Mouse (Mus musculus): ENCODE results near the gene Matn3. TPM values are rescaled to one million over a fixed set of nuclear protein-coding genes. Genes with fewer than 3 reads are reported as not detected.

Matn3 gene
- polyA plus RNA-seq, 1 experiment from 2014 or later: 0.18 TPM

- WGBS: 69% methylated on average over 12 of the region's 12 CpGs
- Histone ChIP-seq H3K36me3 (ENCODE audit: control insufficient read depth, insufficient read depth, low read length) (peaks cover 12% of the 10 kb centered on the region; the same call in 1 of the 2 replicates), H3K9ac (ENCODE audit: low read length) (no peak overlapping the region), H3K27me3 (ENCODE audit: control insufficient read depth, insufficient read depth, low read length) (no peaks in the 10 kb centered on the region), H3K4me1 (replicated peaks; ENCODE audit: control insufficient read depth, insufficient read depth) (no peaks in the 10 kb centered on the region), H3K4me3 (ENCODE audit: low read depth, low read length) (no peak overlapping the region), H3K4me2 (replicated peaks; ENCODE audit: low read depth) (no peak overlapping the region), H3K9me3 (ENCODE audit: control insufficient read depth, low read length) (no peaks in the 10 kb centered on the region), H3K27ac (replicated peaks) (no peak overlapping the region)
- DNase-seq (ENCODE audit: low spot score) (no peak), ATAC-seq (ENCODE audit: low FRiP score, low TSS enrichment) (no peak)
- no peak for TF ChIP-seq CTCF (IDR thresholded peaks at IDR 0.05; ENCODE audit: low read depth)
- no peak for TF ChIP-seq EP300 (optimal IDR thresholded peaks at IDR 0.05)
Measured at GRCm38 (mm10) chr12:8940011-8941005, 7.4 kb upstream of the Matn3 start.

- ATAC-seq (ENCODE audit: low FRiP score, low TSS enrichment): no peak
- DNase-seq (ENCODE audit: low spot score): no peak
- Histone ChIP-seq H3K4me2 (replicated peaks; ENCODE audit: low read depth) (no peak overlapping the region), H3K27ac (replicated peaks) (no peak overlapping the region), H3K27me3 (ENCODE audit: control insufficient read depth, insufficient read depth, low read length) (no peaks in the 10 kb centered on the region), H3K4me3 (ENCODE audit: low read depth, low read length) (no peak overlapping the region), H3K9ac (ENCODE audit: low read length) (no peak overlapping the region), H3K4me1 (replicated peaks; ENCODE audit: control insufficient read depth, insufficient read depth) (no peaks in the 10 kb centered on the region), H3K36me3 (ENCODE audit: control insufficient read depth, insufficient read depth, low read length) (peaks cover 12% of the 10 kb centered on the region; the same call in 1 of the 2 replicates), H3K9me3 (ENCODE audit: control insufficient read depth, low read length) (no peaks in the 10 kb centered on the region)
- TF ChIP-seq EP300 (optimal IDR thresholded peaks at IDR 0.05): no peak
- TF ChIP-seq CTCF (IDR thresholded peaks at IDR 0.05; ENCODE audit: low read depth): no peak
- WGBS: 68% methylated on average over 4 of the region's 4 CpGs
Measured at GRCm38 (mm10) chr12:8941131-8941615, 6.6 kb upstream of the Matn3 start.

DNA sequence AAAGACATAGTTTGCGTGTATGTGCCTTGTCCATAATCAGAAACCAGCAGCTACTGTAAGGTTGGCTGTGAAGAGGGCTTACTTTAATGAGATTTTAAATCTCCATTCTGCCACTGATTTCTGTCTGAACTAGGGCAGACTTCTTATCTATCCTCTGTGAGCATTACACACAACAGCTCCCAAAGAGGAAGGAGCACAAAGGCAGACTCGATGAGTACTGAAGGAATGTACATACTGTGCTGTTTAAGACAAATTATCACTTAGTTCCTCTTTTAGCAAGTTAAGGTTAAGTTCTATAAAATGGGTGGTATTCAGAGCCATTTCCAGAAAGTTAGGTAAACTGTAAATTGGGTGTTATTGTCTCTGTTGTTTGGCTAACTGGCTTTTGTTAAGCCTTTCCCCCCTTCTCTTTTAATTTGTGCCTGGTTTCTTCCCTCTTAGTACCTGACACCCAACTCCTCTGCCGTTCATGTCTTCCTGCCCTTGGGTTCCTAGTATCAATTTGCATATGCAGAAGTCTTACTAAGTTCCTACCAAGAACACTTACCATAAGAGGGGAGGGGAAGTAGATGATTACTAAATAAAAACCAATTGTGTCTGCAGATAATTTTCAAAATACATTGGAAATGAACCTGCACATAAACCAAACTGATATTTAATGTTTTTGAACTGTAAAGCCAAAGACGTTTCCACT, 5.9 kb upstream of the Matn3 start:
- H3K4me1 ChIP-seq (replicated peaks; ENCODE audit: control insufficient read depth, insufficient read depth): no peaks in the 10 kb centered on the region
- H3K9ac ChIP-seq (ENCODE audit: low read length): no peak overlapping the region
- H3K27ac ChIP-seq (replicated peaks): no peak overlapping the region
- H3K27me3 ChIP-seq (ENCODE audit: control insufficient read depth, insufficient read depth, low read length): no peaks in the 10 kb centered on the region
- no peaks in the 10 kb centered on the region for H3K9me3 ChIP-seq (ENCODE audit: control insufficient read depth, low read length)
- TF ChIP-seq CTCF (IDR thresholded peaks at IDR 0.05; ENCODE audit: low read depth): no peak
- TF ChIP-seq EP300 (optimal IDR thresholded peaks at IDR 0.05): no peak
- peaks cover 12% of the 10 kb centered on the region; the same call in 1 of the 2 replicates for H3K36me3 ChIP-seq (ENCODE audit: control insufficient read depth, insufficient read depth, low read length)
- WGBS: 50% methylated on average over 4 of the region's 4 CpGs
- no peak for ATAC-seq (ENCODE audit: low FRiP score, low TSS enrichment)
- no peak for DNase-seq (ENCODE audit: low spot score)
- H3K4me3 ChIP-seq (ENCODE audit: low read depth, low read length): no peak overlapping the region
- H3K4me2 ChIP-seq (replicated peaks; ENCODE audit: low read depth): no peak overlapping the region

GRCm38 (mm10) chr12:8947163-8947562, 566 bp upstream of the Matn3 start:
- H3K9me3 ChIP-seq (ENCODE audit: control insufficient read depth, low read length): no peaks in the 10 kb centered on the region
- no peak for TF ChIP-seq EP300 (optimal IDR thresholded peaks at IDR 0.05)
- TF ChIP-seq CTCF (IDR thresholded peaks at IDR 0.05; ENCODE audit: low read depth): no peak
- H3K4me2 ChIP-seq (replicated peaks; ENCODE audit: low read depth): peak overlapping the region; percentile 90
- WGBS: 48% methylated on average over 9 of the region's 9 CpGs
- H3K27me3 ChIP-seq (ENCODE audit: control insufficient read depth, insufficient read depth, low read length): no peaks in the 10 kb centered on the region
- H3K4me3 ChIP-seq (ENCODE audit: low read depth, low read length): no peak overlapping the region; the same call in 1 of the 2 replicates
- H3K9ac ChIP-seq (ENCODE audit: low read length): no peak overlapping the region
- H3K27ac ChIP-seq (replicated peaks): no peak overlapping the region
- H3K36me3 ChIP-seq (ENCODE audit: control insufficient read depth, insufficient read depth, low read length): no peaks in the 10 kb centered on the region
- ATAC-seq (ENCODE audit: low FRiP score, low TSS enrichment): no peak
- DNase-seq (ENCODE audit: low spot score): no peak
- H3K4me1 ChIP-seq (replicated peaks; ENCODE audit: control insufficient read depth, insufficient read depth): peaks cover 5% of the 10 kb centered on the region; the same call in 1 of the 2 replicates

DNA sequence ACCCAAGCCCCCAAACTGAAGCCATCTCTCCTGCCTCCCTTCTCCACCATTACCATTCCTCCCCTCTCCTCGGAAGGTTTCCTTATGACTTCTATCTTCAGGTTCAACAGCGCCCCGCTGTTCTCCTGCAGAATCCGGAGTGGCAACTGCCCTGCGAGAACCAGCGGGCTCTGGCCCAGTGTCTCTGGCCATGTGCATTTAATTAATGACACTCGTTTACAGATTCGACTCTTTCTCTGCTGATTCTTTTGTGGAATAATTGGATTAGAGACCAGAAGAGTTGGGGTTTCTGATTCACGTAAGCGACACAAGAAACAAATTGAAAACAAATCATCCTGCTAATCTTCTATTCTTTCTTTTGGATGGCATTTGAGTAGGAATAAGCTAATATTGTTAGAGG, 5.4 kb downstream of the Matn3 start:
- no peaks in the 10 kb centered on the region for H3K36me3 ChIP-seq (ENCODE audit: control insufficient read depth, insufficient read depth, low read length)
- ATAC-seq (ENCODE audit: low FRiP score, low TSS enrichment) (no peak), DNase-seq (ENCODE audit: low spot score) (no peak)
- no peak overlapping the region for H3K9ac ChIP-seq (ENCODE audit: low read length)
- no peak overlapping the region for H3K4me3 ChIP-seq (ENCODE audit: low read depth, low read length)
- no peaks in the 10 kb centered on the region for H3K9me3 ChIP-seq (ENCODE audit: control insufficient read depth, low read length)
- no peaks in the 10 kb centered on the region for H3K27me3 ChIP-seq (ENCODE audit: control insufficient read depth, insufficient read depth, low read length)
- TF ChIP-seq CTCF (IDR thresholded peaks at IDR 0.05; ENCODE audit: low read depth) (no peak), EP300 (optimal IDR thresholded peaks at IDR 0.05) (no peak)
- H3K4me1 ChIP-seq (replicated peaks; ENCODE audit: control insufficient read depth, insufficient read depth): peaks cover 1% of the 10 kb centered on the region; the same call in 1 of the 2 replicates
- H3K27ac ChIP-seq (replicated peaks): no peak overlapping the region
- H3K4me2 ChIP-seq (replicated peaks; ENCODE audit: low read depth): no peak overlapping the region
- 90% methylated on average over 10 of the region's 10 CpGs for WGBS
